Mouse (Mus musculus) hindbrain, embryonic 13.5 days (tissue): ENCODE measurements around the gene E330021D16Rik. TPM values are rescaled to one million over a fixed set of nuclear protein-coding genes. Genes with fewer than 3 reads are reported as not detected.

ENCODE experiments used
- ATAC-seq: fragments of 200-750 bp; cut with Nextera tagmentation; 2 replicates; pipeline ENCODE4 v1.8.0; 2017; ENCODE audit warnings: moderate TSS enrichment; ENCODE audit not compliant: low FRiP score
- H3K27ac ChIP-seq: fragments of 300-500 bp; sonication (generic); 2 replicates; pipeline ENCODE4 v1.5.1; 2015; ENCODE audit warnings: inconsistent platforms, mild to moderate bottlenecking, moderate library complexity
- H3K27me3 ChIP-seq: fragments of 300-500 bp; sonication (generic); 2 replicates; pipeline ENCODE4 v1.6.1; 2015; ENCODE audit warnings: mild to moderate bottlenecking, inconsistent platforms
- H3K36me3 ChIP-seq: fragments of 300-500 bp; sonication (generic); 2 replicates; pipeline ENCODE4 v1.6.1; 2015; ENCODE audit warnings: mild to moderate bottlenecking, inconsistent platforms
- H3K4me1 ChIP-seq: fragments of 300-500 bp; sonication (generic); replicated peaks from 2 replicates; pipeline ENCODE4 v1.6.1; 2015; ENCODE audit warnings: inconsistent platforms
- H3K4me2 ChIP-seq: fragments of 300-500 bp; sonication (generic); 2 replicates; pipeline ENCODE4 v1.6.1; 2015; ENCODE audit warnings: inconsistent platforms, mild to moderate bottlenecking, moderate library complexity
- H3K4me3 ChIP-seq: fragments of 300-500 bp; sonication (generic); 2 replicates; pipeline ENCODE4 v1.5.1; 2015; ENCODE audit warnings: mild to moderate bottlenecking, inconsistent platforms
- H3K9ac ChIP-seq: fragments of 300-500 bp; sonication (generic); 2 replicates; pipeline ENCODE4 v1.6.1; 2015; ENCODE audit warnings: mild to moderate bottlenecking, inconsistent platforms
- H3K9me3 ChIP-seq: fragments of 300-500 bp; sonication (generic); 2 replicates; pipeline ENCODE4 v1.6.1; 2016; ENCODE audit warnings: inconsistent platforms
- WGBS: fragments of 180-500 bp; shearing (Covaris S2); methylation state at CpG from one replicate; pipeline ENCODE4 v1.1.7; 2015; 5-methylcytosine and 5-hydroxymethylcytosine counted together
- polyA plus RNA-seq: library from polyadenylated mRNA; unstranded; fragments of >200 nt; fragmentation: Nextera tagmentation; extraction: Ambion mirVana; gene quantifications from 2 replicates; pipeline ENCODE4 v1.2.1, GENCODE M21; 2015

Gene E330021D16Rik
- polyA plus RNA-seq, 1 experiment from 2014 or later = not detected

DNA sequence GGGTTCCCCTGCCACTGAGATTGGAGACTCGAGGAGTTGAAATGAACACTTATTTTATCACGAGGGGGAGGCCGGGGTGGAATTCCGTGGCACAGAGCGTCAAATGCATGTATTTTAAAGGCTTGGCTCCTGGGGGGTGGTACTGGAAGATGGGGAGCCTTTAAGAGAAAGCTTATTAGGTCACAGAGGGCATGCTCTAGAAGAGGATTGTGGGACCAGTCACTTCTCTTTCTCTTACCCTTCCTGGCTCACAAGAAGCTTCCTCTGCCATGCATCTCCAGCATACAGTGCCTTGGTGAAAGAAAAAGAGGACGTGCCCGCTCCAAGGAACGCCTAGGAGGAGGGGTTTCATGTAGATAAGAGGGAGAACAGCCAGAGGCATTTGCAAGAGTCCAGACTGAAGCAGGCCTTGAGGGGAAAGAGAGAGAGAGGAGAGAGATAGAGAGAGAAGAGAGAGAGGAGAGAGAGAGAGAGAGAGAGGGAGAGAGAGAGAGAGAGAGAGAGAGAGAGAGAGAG lies 3.0 kb upstream of the E330021D16Rik start:
- no peak overlapping the region for H3K9ac ChIP-seq
- no peaks in the 10 kb centered on the region for H3K27me3 ChIP-seq
- no peak for ATAC-seq
- no peak overlapping the region for H3K27ac ChIP-seq
- H3K4me1 ChIP-seq = no peaks in the 10 kb centered on the region
- H3K36me3 ChIP-seq = no peaks in the 10 kb centered on the region
- no peak overlapping the region for H3K4me2 ChIP-seq
- 0 out of 2 replicates have a peak, but pooled peaks cover 2% of the 10 kb centered on the region for H3K9me3 ChIP-seq
- 76% methylated on average over 8 of the region's 8 CpGs for WGBS
- no peak overlapping the region for H3K4me3 ChIP-seq

GRCm38 (mm10) chr6:136417864-136418263 lies 2.5 kb upstream of the E330021D16Rik start:
- Histone ChIP-seq H3K4me3 (no peak overlapping the region), H3K27ac (no peak overlapping the region), H3K9me3 (0 out of 2 replicates have a peak, but pooled peaks cover 5% of the 10 kb centered on the region), H3K4me2 (no peak overlapping the region), H3K9ac (no peak overlapping the region), H3K27me3 (no peaks in the 10 kb centered on the region), H3K36me3 (no peaks in the 10 kb centered on the region), H3K4me1 (no peaks in the 10 kb centered on the region)
- 72% methylated on average over 5 of the region's 5 CpGs for WGBS
- no peak for ATAC-seq

DNA sequence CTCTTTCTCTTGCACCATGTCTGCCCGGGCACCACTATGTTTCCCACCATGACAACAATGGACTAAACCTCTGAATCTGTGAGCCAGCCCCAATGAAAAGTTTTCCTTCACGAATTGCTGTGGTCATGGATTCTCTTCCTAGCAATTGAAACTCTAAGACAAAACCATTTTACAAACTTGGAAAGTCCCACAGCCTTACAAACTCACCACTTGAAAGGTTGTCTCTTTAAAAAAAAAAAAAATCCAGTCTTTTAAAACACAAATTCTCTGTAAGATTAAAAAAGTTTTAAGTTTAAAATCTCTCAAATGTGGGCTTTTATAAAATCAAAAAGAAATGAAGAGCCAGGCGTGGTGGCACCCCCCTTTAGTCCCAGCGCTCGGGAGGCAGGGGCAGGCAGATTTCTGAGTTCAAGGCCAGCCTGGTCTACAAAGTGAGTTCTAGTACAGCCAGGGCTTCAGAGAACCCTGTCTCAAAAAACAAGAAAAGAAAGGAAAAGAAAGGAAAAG lies 1.5 kb downstream of the E330021D16Rik start:
- ATAC-seq = no peak
- 0 out of 2 replicates have a peak, but pooled peaks cover 5% of the 10 kb centered on the region for H3K9me3 ChIP-seq
- H3K27ac ChIP-seq = no peak overlapping the region
- no peak overlapping the region for H3K4me2 ChIP-seq
- 92% methylated on average over 5 of the region's 5 CpGs for WGBS
- H3K4me1 ChIP-seq = no peaks in the 10 kb centered on the region
- H3K36me3 ChIP-seq = no peaks in the 10 kb centered on the region
- H3K27me3 ChIP-seq = no peaks in the 10 kb centered on the region
- no peak overlapping the region for H3K4me3 ChIP-seq
- H3K9ac ChIP-seq = no peak overlapping the region

DNA sequence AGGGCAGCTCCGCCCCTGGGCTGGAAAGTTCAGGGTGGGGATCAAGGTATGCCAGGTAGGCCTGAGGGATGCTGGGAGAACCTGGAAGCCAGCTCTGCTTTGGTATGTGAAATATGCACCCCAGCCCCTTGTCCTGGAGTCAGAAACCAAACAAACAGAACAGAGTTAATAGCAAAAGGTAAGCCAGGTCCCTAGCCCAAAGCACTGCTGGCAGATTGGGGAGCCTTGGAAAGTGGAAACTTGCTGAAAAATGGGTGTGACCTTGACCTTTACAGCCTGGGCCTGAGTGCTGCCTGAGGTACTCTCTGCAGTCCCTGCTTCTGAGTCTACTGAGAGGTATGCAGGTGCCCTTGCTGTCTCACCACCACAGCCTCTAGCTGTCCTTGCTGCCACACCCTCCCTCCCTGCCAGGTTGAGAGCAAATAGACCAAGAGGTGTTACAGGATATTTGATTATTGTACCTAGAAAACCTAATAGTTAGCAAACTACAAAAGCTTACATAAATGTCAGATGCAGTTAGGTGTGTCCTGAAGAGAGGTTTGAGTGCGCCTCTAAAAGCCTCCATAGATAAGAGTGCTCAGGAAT lies 7.7 kb downstream of the E330021D16Rik start:
- WGBS = 96% methylated on average over 2 of the region's 2 CpGs
- Histone ChIP-seq H3K4me2 (no peak overlapping the region), H3K9me3 (no peaks in the 10 kb centered on the region), H3K9ac (no peak overlapping the region), H3K4me1 (no peaks in the 10 kb centered on the region), H3K27ac (no peak overlapping the region), H3K36me3 (no peaks in the 10 kb centered on the region), H3K27me3 (no peaks in the 10 kb centered on the region), H3K4me3 (no peak overlapping the region)
- ATAC-seq = no peak

DNA sequence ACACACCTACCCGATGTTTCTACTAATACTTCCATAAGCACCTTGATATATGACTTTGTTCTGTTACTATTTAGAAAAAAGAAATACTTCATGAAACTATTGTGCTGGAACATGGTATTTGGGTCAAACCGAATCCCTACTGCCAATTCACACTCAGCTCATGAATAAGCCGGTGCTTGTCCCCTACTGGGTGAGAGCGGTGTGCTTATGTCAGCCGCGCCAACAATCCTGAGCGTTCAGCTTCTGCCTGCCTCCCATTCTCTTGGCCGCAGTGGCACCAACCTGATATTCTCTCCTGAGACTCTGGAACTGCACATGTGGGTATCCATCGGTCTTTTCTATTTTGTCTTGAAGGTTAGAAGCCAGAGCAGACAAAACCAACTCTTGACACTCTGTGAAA lies 18.5 kb downstream of the E330021D16Rik start:
- H3K27me3 ChIP-seq = no peaks in the 10 kb centered on the region
- H3K27ac ChIP-seq = no peak overlapping the region
- peaks cover 15% of the 10 kb centered on the region; the same call in 1 of the 2 replicates for H3K9me3 ChIP-seq
- no peaks in the 10 kb centered on the region for H3K4me1 ChIP-seq
- no peaks in the 10 kb centered on the region for H3K36me3 ChIP-seq
- 91% methylated on average over 9 of the region's 9 CpGs for WGBS
- no peak overlapping the region for H3K4me2 ChIP-seq
- H3K9ac ChIP-seq = no peak overlapping the region
- ATAC-seq = no peak
- H3K4me3 ChIP-seq = no peak overlapping the region

DNA sequence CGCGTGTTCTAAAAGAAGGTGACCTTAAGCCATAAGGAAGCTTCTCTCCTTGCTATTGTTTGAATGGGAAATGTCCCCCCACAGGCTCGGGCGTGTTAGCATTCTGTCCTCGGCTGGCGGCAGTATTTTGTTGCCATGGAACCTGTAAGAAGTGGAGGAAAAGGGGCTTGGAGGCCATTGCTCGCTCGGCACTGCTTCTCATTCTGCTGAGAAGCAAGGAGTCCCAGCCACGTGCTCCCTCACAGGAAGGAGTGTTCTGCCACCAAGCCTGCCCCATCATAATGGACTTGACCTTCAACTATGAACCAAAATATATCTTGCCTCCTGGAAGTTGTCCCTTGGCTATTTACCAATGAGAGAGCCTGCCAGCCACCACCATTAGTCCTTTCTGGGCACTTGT lies 25.1 kb downstream of the E330021D16Rik start:
- Histone ChIP-seq H3K4me2 (no peak overlapping the region), H3K4me1 (0 out of 2 replicates have a peak, but pooled peaks cover 5% of the 10 kb centered on the region), H3K27ac (no peak overlapping the region), H3K36me3 (no peaks in the 10 kb centered on the region), H3K27me3 (no peaks in the 10 kb centered on the region), H3K4me3 (no peak overlapping the region), H3K9me3 (peaks cover 13% of the 10 kb centered on the region; the same call in 1 of the 2 replicates), H3K9ac (no peak overlapping the region)
- no peak for ATAC-seq
- WGBS = 41% methylated on average over 9 of the region's 9 CpGs

- H3K27me3 ChIP-seq = no peaks in the 10 kb centered on the region
- H3K9me3 ChIP-seq = 0 out of 2 replicates have a peak, but pooled peaks cover 3% of the 10 kb centered on the region
- H3K4me2 ChIP-seq = no peak overlapping the region
- ATAC-seq = no peak
- H3K36me3 ChIP-seq = no peaks in the 10 kb centered on the region
- WGBS = 64% methylated on average over 7 of the region's 7 CpGs
- 0 out of 2 replicates have a peak, but pooled peaks cover 5% of the 10 kb centered on the region for H3K4me1 ChIP-seq
- H3K27ac ChIP-seq = no peak overlapping the region
- no peak overlapping the region for H3K9ac ChIP-seq
- H3K4me3 ChIP-seq = no peak overlapping the region
These were observed 30.1 kb downstream of the E330021D16Rik start for GRCm38 (mm10) chr6:136385287-136385686.

GRCm38 (mm10) chr6:136383218-136383617 lies 32.2 kb downstream of the E330021D16Rik start:
- Histone ChIP-seq H3K36me3 (no peaks in the 10 kb centered on the region), H3K9ac (no peak overlapping the region), H3K27me3 (no peaks in the 10 kb centered on the region), H3K9me3 (0 out of 2 replicates have a peak, but pooled peaks cover 3% of the 10 kb centered on the region), H3K4me1 (no peaks in the 10 kb centered on the region), H3K4me3 (no peak overlapping the region), H3K4me2 (no peak overlapping the region), H3K27ac (no peak overlapping the region)
- 91% methylated on average over 3 of the region's 3 CpGs for WGBS
- ATAC-seq = no peak

DNA sequence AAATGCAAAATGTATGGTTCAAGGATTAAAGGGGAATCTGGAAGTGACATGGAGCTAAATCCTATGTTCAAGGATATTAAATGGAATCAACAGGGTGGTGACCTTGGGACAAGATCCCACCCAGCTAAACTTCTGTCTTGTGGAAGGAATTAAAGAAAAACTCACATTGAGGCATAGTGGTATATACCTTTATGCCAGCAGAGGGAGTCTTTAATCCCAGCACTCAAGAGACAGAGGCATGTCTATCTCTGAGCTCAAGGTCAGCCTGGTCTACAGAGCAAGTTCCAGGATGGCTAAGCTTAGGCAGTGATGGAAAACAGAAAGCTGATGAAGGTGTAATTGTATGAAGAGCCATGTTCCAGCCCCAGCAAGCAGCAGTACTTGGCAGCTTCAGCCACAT lies 39.3 kb downstream of the E330021D16Rik start:
- Histone ChIP-seq H3K27me3 (no peaks in the 10 kb centered on the region), H3K4me3 (no peak overlapping the region), H3K9ac (no peak overlapping the region), H3K9me3 (no peaks in the 10 kb centered on the region), H3K27ac (no peak overlapping the region), H3K36me3 (no peaks in the 10 kb centered on the region), H3K4me2 (no peak overlapping the region), H3K4me1 (no peaks in the 10 kb centered on the region)
- no peak for ATAC-seq

- no peaks in the 10 kb centered on the region for H3K4me1 ChIP-seq
- no peak overlapping the region for H3K27ac ChIP-seq
- WGBS = 73% methylated on average over 12 of the region's 12 CpGs
- no peak overlapping the region for H3K9ac ChIP-seq
- no peaks in the 10 kb centered on the region for H3K9me3 ChIP-seq
- no peaks in the 10 kb centered on the region for H3K36me3 ChIP-seq
- H3K4me3 ChIP-seq = no peak overlapping the region
- H3K4me2 ChIP-seq = no peak overlapping the region
- H3K27me3 ChIP-seq = no peaks in the 10 kb centered on the region
- no peak for ATAC-seq
These were observed 50.8 kb downstream of the E330021D16Rik start for GRCm38 (mm10) chr6:136364430-136365098.

GRCm38 (mm10) chr6:136364008-136364407 lies 51.4 kb downstream of the E330021D16Rik start:
- WGBS = 59% methylated on average over 4 of the region's 4 CpGs
- Histone ChIP-seq H3K27ac (no peak overlapping the region), H3K27me3 (no peaks in the 10 kb centered on the region), H3K4me3 (no peak overlapping the region), H3K4me1 (no peaks in the 10 kb centered on the region), H3K9me3 (no peaks in the 10 kb centered on the region), H3K9ac (no peak overlapping the region), H3K4me2 (no peak overlapping the region), H3K36me3 (no peaks in the 10 kb centered on the region)
- ATAC-seq = no peak

DNA sequence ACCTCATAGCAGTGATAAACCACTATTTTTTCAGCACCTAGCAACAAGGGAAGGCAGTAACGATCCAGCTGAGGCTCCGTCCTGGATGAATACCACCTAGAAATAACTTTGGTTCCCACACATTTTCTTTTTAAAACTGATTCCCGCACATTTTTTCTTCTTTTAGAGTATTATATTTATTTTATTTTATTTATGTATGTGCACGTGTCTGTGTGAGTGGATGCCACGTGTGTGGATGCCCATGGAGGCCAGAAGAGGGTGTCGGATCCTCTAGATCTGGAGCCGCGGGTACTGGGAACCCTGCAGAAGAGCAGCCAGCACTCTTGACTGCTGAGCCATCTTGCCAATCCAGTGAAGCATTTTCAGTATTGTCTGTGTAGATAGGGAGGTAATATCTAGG lies 52.1 kb downstream of the E330021D16Rik start:
- Histone ChIP-seq H3K36me3 (no peaks in the 10 kb centered on the region), H3K27me3 (no peaks in the 10 kb centered on the region), H3K4me3 (no peak overlapping the region), H3K4me1 (no peaks in the 10 kb centered on the region), H3K4me2 (no peak overlapping the region), H3K9me3 (no peaks in the 10 kb centered on the region), H3K27ac (no peak overlapping the region), H3K9ac (no peak overlapping the region)
- WGBS = 88% methylated on average over 8 of the region's 8 CpGs
- no peak for ATAC-seq
